Mouse (Mus musculus) heart, postnatal 0 days (tissue): ENCODE results near the gene Keg1. TPM values are rescaled to one million over a fixed set of nuclear protein-coding genes. Genes with fewer than 3 reads are reported as not detected.
"Not testable (repeated sequence)": the region's sequence is repeated elsewhere in the genome, so short reads cannot be mapped to it uniquely, and the experiment has no call there.

ENCODE experiments used
- ATAC-seq: fragments of 200-750 bp; cut with Nextera tagmentation; 2 replicates; pipeline ENCODE4 v1.8.0; 2017; ENCODE audit warnings: low read depth, moderate number of reproducible peaks, moderate library complexity; ENCODE audit not compliant: insufficient read depth
- DNase-seq: peaks from one replicate; pipeline ENCODE4 v3.0.0-alpha.2; 2016; ENCODE audit warnings: low spot score
- H3K27ac ChIP-seq: fragments of 300-500 bp; sonication (generic); 2 replicates; pipeline ENCODE4 v1.5.1; 2014; ENCODE audit warnings: low read depth, mild to moderate bottlenecking
- H3K27me3 ChIP-seq: fragments of 300-500 bp; sonication (generic); 2 replicates; pipeline ENCODE4 v1.6.1; 2014; ENCODE audit warnings: low read length, mixed read lengths; ENCODE audit not compliant: control insufficient read depth, insufficient read depth
- H3K36me3 ChIP-seq: fragments of 300-500 bp; sonication (generic); replicated peaks from 2 replicates; pipeline ENCODE4 v1.6.1; 2014; ENCODE audit warnings: low read length, mixed read lengths; ENCODE audit not compliant: control insufficient read depth, insufficient read depth
- H3K4me1 ChIP-seq: fragments of 300-500 bp; sonication (generic); 2 replicates; pipeline ENCODE4 v1.6.1; 2014; ENCODE audit warnings: antibody characterized with exemption; ENCODE audit not compliant: control insufficient read depth, insufficient read depth
- H3K4me2 ChIP-seq: fragments of 300-500 bp; sonication (generic); 2 replicates; pipeline ENCODE4 v1.6.1; 2014; ENCODE audit warnings: low read depth, mild to moderate bottlenecking, low read length, moderate library complexity
- H3K4me3 ChIP-seq: fragments of 300-500 bp; sonication (generic); 2 replicates; pipeline ENCODE4 v1.5.1; 2014; ENCODE audit warnings: low read depth, low read length
- H3K9ac ChIP-seq: fragments of 300-500 bp; sonication (generic); replicated peaks from 2 replicates; pipeline ENCODE4 v1.6.1; 2014; ENCODE audit warnings: low read depth, low read length, mixed read lengths
- H3K9me3 ChIP-seq: fragments of 300-500 bp; sonication (generic); replicated peaks from 2 replicates; pipeline ENCODE4 v1.6.1; 2016; ENCODE audit warnings: low read length; ENCODE audit not compliant: control insufficient read depth
- CTCF ChIP-seq: IDR thresholded peaks from 2 replicates; pipeline ENCODE4 v1.5.1; 2016; ENCODE audit warnings: antibody characterized with exemption, control low read depth, low read depth
- EP300 ChIP-seq: IDR thresholded peaks from 2 replicates; pipeline ENCODE4 v1.6.1; 2016; ENCODE audit warnings: antibody characterized with exemption, low read depth
- WGBS: fragments of 180-500 bp; shearing (Covaris S2); extraction: QIAGEN DNeasy Blood & Tissue Kit; methylation state at CpG from one replicate; pipeline ENCODE4 v1.1.7; 2014; 5-methylcytosine and 5-hydroxymethylcytosine counted together
- polyA plus RNA-seq: library from polyadenylated mRNA; unstranded; fragments of >200 nt; fragmentation: Nextera tagmentation; extraction: Ambion mirVana; gene quantifications from 2 replicates; pipeline ENCODE4 v1.2.1, GENCODE M21; 2015
- total RNA-seq: library from RNA; depleted of rRNA; stranded (reverse); fragments of >200 nt; gene quantifications from 2 replicates; pipeline ENCODE4 v1.2.3, GENCODE M21; 2014; ENCODE audit warnings: low replicate concordance; rRNA removed

Gene Keg1
- total RNA-seq (not detected in 2 replicates), polyA plus RNA-seq (not detected in 2 replicates)

DNA sequence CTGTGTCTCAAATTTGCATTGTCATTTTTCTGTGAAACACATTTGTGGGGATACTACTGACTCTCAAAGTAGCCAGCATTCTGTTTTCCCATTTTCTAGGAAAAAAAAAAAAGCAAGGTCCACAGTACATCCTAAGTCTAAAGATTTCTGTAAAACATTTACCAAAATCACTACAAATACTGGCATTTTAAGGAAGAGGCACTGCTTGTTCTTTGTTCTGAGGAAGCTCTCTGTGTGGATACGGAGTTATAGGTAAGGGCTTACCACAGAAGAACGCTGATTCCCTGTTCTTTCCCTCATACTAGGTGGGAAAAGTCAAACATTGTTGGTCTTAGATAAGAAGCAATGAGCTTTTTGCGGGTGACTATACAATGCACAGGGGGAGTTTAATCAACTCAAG is at the start of gene Keg1:
TSS of gene Keg1 (plus strand) at position 197 of the 400 bp plus-strand sequence.
- Histone ChIP-seq H3K9ac (no peak within 1 kb of the TSS), H3K27ac (no peak within 1 kb of the TSS), H3K36me3 (no peaks in the 10 kb centered on the region), H3K4me3 (no peak within 1 kb of the TSS), H3K27me3 (no peaks in the 10 kb centered on the region), H3K9me3 (no peaks in the 10 kb centered on the region), H3K4me2 (no peak within 1 kb of the TSS), H3K4me1 (no peaks in the 10 kb centered on the region)
- ATAC-seq = no peak
- WGBS = 62% methylated on average over 3 of the region's 3 CpGs
- DNase-seq = no peak
- TF ChIP-seq CTCF (no peak), EP300 (no peak)

- Histone ChIP-seq H3K36me3 (no peaks in the 10 kb centered on the region), H3K4me3 (no peak overlapping the region), H3K4me2 (no peak overlapping the region), H3K27ac (no peak overlapping the region), H3K4me1 (no peaks in the 10 kb centered on the region), H3K27me3 (no peaks in the 10 kb centered on the region), H3K9me3 (no peaks in the 10 kb centered on the region), H3K9ac (no peak overlapping the region)
- ATAC-seq (no peak), DNase-seq (no peak)
- TF ChIP-seq EP300 (no peak), CTCF (no peak)
These were observed 46.1 kb upstream of the Keg1 start for GRCm38 (mm10) chr19:12649511-12649910.

DNA sequence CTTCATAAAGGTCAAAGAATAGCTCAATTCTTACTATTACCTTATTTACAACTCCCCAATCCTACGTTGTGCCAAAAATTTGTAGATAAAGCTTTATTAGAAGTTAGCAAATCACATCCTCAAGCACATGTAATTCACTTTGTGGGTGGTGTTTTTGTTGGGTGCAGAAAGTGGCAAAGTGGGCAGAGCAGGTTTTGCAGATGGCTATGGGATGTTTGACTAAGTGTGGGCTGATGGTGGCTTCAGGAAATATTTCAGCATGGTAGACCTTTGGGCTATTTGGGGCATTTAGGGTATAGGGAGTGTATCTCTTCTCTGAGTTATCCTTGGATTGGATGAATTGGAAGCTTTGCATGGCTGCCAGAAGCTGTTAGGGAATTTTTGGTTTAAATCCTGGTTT is 29.4 kb upstream of the Keg1 start:
- peaks cover 9% of the 10 kb centered on the region; the same call in 1 of the 2 replicates for H3K9me3 ChIP-seq
- no peak overlapping the region for H3K9ac ChIP-seq
- H3K4me2 ChIP-seq = no peak overlapping the region
- H3K36me3 ChIP-seq = no peaks in the 10 kb centered on the region
- ATAC-seq (no peak), DNase-seq (no peak)
- no peak overlapping the region for H3K4me3 ChIP-seq
- no peak overlapping the region for H3K27ac ChIP-seq
- 70% methylated on average over 1 of the region's 1 CpGs for WGBS
- no peak for TF ChIP-seq EP300
- no peak for TF ChIP-seq CTCF
- H3K27me3 ChIP-seq = no peaks in the 10 kb centered on the region
- H3K4me1 ChIP-seq = no peaks in the 10 kb centered on the region

GRCm38 (mm10) chr19:12668601-12669000 is 27.0 kb upstream of the Keg1 start:
- H3K27me3 ChIP-seq, ATAC-seq, H3K9me3 ChIP-seq, H3K27ac ChIP-seq, H3K4me2 ChIP-seq, H3K9ac ChIP-seq, H3K36me3 ChIP-seq, H3K4me3 ChIP-seq, H3K4me1 ChIP-seq, DNase-seq: not testable (repeated sequence)
- 89% methylated on average over 3 of the region's 3 CpGs for WGBS

- no peaks in the 10 kb centered on the region for H3K4me1 ChIP-seq
- H3K9ac ChIP-seq = no peak within 1 kb of the TSS
- H3K27me3 ChIP-seq = no peaks in the 10 kb centered on the region
- H3K4me2 ChIP-seq = no peak within 1 kb of the TSS
- no peaks in the 10 kb centered on the region for H3K9me3 ChIP-seq
- no peak within 1 kb of the TSS for H3K4me3 ChIP-seq
- DNase-seq (no peak), ATAC-seq (no peak)
- no peaks in the 10 kb centered on the region for H3K36me3 ChIP-seq
- no peak within 1 kb of the TSS for H3K27ac ChIP-seq
- TF ChIP-seq CTCF (no peak), EP300 (no peak)
These were observed 25.4 kb upstream of the Keg1 start, which contains the start of gene Olfr1442 for GRCm38 (mm10) chr19:12670139-12670538. Gene Olfr1442, plus strand, starts transcription at chr19:12670439.

DNA sequence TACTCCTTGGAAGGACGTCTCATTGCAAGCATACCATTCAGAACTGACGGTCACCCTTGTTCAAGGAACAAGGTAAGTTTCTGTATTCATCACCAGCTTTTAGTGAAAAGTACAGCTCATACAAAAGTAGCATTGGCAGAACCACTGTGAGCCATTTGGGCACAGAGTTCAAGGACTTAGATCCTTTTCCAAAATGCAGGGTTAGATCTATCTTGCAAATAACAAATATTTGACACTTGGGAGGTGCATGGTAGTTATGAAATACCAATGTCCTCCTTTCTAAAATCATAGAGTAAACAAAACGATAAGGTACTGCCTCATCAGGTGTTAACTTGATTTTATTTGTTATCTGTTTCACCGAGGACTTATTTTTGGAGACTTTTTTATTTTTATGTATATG is 24.5 kb upstream of the Keg1 start:
- no peak for ATAC-seq
- 68% methylated on average over 4 of the region's 4 CpGs for WGBS

More for the DNA sequence above, 24.5 kb upstream of the Keg1 start:
- DNase-seq = no peak
- TF ChIP-seq EP300 = no peak
- no peak for TF ChIP-seq CTCF
- Histone ChIP-seq H3K4me1 (no peaks in the 10 kb centered on the region), H3K4me3 (no peak overlapping the region), H3K4me2 (no peak overlapping the region), H3K36me3 (no peaks in the 10 kb centered on the region), H3K27ac (no peak overlapping the region), H3K9ac (no peak overlapping the region), H3K9me3 (no peaks in the 10 kb centered on the region), H3K27me3 (no peaks in the 10 kb centered on the region)
